Mouse (Mus musculus): ENCODE measurements around the gene Gm3371. TPM values are rescaled to one million over a fixed set of nuclear protein-coding genes. Genes with fewer than 3 reads are reported as not detected.
"Not testable (repeated sequence)": the region's sequence is repeated elsewhere in the genome, so short reads cannot be mapped to it uniquely, and the experiment has no call there.

The Gm3371 gene
- total RNA-seq (2014; fragmentation: Nextera tagmentation) (not detected in 2 replicates), total RNA-seq (2017) (not detected in 2 replicates)

DNA sequence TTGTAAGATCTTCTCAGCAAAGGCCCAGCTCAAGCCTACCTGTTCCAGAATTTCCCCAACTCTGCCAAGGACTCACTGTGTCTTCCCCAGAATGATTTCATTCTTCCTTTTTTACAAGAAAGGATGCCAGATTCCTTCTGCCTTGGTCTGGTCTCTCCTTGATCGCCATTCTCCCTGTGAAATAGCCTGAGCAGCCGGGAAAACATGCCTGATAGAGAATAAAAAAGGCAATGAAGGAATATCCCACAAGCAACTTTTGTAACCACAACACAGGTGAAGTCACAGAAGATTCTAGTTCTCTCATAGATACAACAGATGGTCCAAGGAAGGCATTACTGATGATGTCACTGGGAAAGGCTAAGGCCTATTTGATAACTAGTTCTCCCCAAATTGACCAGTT lies at the start of gene Gm3371:
TSS of gene Gm3371 (minus strand) at position 101 of the 400 bp plus-strand sequence.
- ATAC-seq (replicated peaks; ENCODE audit: poor library complexity, severe bottlenecking), result not testable (repeated sequence)

DNA sequence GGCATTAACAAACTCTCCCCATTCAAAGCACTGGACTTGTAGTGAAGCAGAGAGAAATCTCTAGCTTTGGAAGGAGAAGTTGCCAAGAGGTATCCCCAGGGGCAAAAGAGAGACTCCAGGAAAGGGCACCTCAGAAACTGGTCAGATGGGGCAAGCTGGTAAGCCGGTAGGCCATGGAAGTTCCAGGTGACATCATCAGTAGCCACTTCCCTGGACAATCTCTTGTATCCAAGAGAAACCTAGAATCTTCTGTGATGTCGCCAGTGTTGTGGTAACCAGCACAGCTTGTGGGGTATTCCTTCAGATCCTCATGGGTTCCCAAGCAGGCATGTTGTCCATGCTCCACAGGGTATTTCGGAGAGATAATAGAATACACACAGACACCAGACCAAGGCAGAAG lies 22.8 kb upstream of the Gm3371 start, which contains the start of gene Gm8232:
TSS of gene Gm8232 (plus strand) at position 301 of the 400 bp plus-strand sequence.
- not testable (repeated sequence) for ATAC-seq (replicated peaks; ENCODE audit: poor library complexity, severe bottlenecking)

GRCm38 (mm10) chr14:44384233-44384632 lies 26.3 kb downstream of the Gm3371 start:
- ATAC-seq (replicated peaks; ENCODE audit: poor library complexity, severe bottlenecking), result not testable (repeated sequence)

DNA sequence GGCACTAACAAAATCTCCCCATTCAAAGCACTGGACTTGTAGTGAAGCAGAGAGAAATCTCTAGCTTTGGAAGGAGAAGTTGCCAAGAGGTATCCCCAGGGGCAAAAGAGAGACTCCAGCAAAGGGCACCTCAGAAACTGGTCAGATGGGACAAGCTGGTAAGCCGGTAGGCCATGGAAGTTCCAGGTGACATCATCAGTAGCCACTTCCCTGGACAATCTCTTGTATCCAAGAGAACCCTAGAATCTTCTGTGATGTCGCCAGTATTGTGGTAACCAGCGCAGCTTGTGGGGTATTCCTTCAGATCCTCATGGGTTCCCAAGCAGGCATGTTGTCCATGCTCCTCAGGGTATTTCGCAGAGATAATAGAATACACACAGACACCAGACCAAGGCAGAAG lies 45.4 kb downstream of the Gm3371 start, which contains the start of gene Gm8229:
TSS of gene Gm8229 (plus strand) at position 301 of the 400 bp plus-strand sequence.
- not testable (repeated sequence) for ATAC-seq (replicated peaks; ENCODE audit: poor library complexity, severe bottlenecking)

- not testable (repeated sequence) for ATAC-seq (replicated peaks; ENCODE audit: poor library complexity, severe bottlenecking)
These were observed 48.2 kb downstream of the Gm3371 start for GRCm38 (mm10) chr14:44362301-44362700.

DNA sequence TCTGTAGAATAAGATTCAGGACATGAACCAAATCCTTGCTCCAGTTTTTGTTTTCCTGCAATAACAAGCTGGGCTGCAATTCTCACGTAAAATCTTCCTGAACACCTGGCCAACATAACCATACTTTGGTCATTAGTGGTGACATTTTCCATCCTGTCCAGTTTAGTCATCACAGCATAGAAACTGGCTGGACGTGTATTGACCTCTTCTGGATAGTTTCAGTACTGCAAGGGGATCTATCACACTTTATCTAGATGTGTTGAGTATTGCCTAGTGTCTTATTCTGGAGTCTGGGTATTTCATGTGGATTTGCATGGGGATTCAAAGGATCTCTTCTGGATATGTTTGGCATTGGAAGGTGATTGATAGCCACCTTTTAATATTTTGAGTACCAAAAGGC lies 49.1 kb downstream of the Gm3371 start:
- ATAC-seq (replicated peaks; ENCODE audit: poor library complexity, severe bottlenecking), result not testable (repeated sequence)

Other genes starting within 250 kb of the Gm3371 start
- not detected in 2 replicates for gene Gm8212, start 213.0 kb downstream of the Gm3371 start, total RNA-seq (2014; fragmentation: Nextera tagmentation)
- gene Gm8212, start 213.0 kb downstream of the Gm3371 start, total RNA-seq (2017), result not detected in 2 replicates
- not detected in 2 replicates for gene 4930503E14Rik, start 197.4 kb downstream of the Gm3371 start, total RNA-seq (2014; fragmentation: Nextera tagmentation)
- not detected in 2 replicates for gene 4930503E14Rik, start 197.4 kb downstream of the Gm3371 start, total RNA-seq (2017)
- gene Gm8220, start 125.1 kb downstream of the Gm3371 start, total RNA-seq (2014; fragmentation: Nextera tagmentation), result not detected in 2 replicates
- gene Gm8220, start 125.1 kb downstream of the Gm3371 start, total RNA-seq (2017), result not detected in 2 replicates
- not detected in 2 replicates for gene Gm5930, start 72.1 kb downstream of the Gm3371 start, total RNA-seq (2014; fragmentation: Nextera tagmentation)
- gene Gm5930, start 72.1 kb downstream of the Gm3371 start, total RNA-seq (2017), result not detected in 2 replicates
- gene Gm8229, start 45.3 kb downstream of the Gm3371 start, total RNA-seq (2014; fragmentation: Nextera tagmentation), result not detected in 2 replicates
- not detected in 2 replicates for gene Gm8229, start 45.3 kb downstream of the Gm3371 start, total RNA-seq (2017)
- not detected in 2 replicates for gene Gm8232, start 22.9 kb upstream of the Gm3371 start, total RNA-seq (2014; fragmentation: Nextera tagmentation)
- gene Gm8232, start 22.9 kb upstream of the Gm3371 start, total RNA-seq (2017), result not detected in 2 replicates
- gene BC061237, start 81.8 kb upstream of the Gm3371 start, total RNA-seq (2014; fragmentation: Nextera tagmentation), result not detected in 2 replicates
- not detected in 2 replicates for gene BC061237, start 81.8 kb upstream of the Gm3371 start, total RNA-seq (2017)
- not detected in 2 replicates for gene Gm17093, start 107.6 kb upstream of the Gm3371 start, total RNA-seq (2014; fragmentation: Nextera tagmentation)
- gene Gm17093, start 107.6 kb upstream of the Gm3371 start, total RNA-seq (2017), result not detected in 2 replicates
- gene Gm8247, start 172.5 kb upstream of the Gm3371 start, total RNA-seq (2014; fragmentation: Nextera tagmentation), result not detected in 2 replicates
- gene Gm8247, start 172.5 kb upstream of the Gm3371 start, total RNA-seq (2017), result not detected in 2 replicates
- gene Gm5624, start 217.2 kb upstream of the Gm3371 start, total RNA-seq (2014; fragmentation: Nextera tagmentation), result not detected in 2 replicates
- gene Gm5624, start 217.2 kb upstream of the Gm3371 start, total RNA-seq (2017), result not detected in 2 replicates